Mouse (Mus musculus): ENCODE measurements around the gene Unc13c. TPM values are rescaled to one million over a fixed set of nuclear protein-coding genes. Genes with fewer than 3 reads are reported as not detected.

Unc13c gene
- total RNA-seq, 2 experiments from 2014 or later = 5.3 to 5.7 TPM

DNA sequence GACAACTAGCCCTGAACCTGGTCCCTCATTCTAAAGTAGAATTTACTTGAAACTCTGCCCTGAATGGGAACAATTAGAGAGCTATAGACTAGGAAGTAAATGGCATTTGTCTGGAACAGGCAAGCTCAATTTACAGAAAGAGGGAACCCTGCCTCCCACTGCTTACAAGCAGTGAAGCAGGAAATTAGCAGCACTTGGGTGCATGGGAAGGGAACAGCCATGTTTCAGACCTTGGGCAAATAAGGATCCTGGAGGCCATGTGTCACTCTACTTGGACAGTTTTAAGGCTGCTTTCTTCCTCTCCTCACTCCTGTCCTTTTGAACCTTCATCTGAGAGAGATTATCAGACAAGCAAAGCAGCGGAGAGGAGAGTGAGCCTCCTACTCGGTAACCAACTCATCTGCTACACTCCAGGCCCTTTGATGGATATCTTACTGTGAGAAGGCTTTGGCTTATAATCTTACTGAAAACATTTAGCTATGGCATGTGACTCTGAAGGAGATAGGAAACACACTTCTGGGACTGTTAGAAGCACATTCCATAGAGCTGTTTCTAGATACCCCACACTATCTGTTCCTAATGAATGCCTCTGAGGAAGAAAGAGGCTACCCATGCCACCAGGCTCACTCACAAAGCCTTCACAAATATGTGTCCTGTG, 101.2 kb downstream of the Unc13c start:
- DNase-seq = no peak

DNA sequence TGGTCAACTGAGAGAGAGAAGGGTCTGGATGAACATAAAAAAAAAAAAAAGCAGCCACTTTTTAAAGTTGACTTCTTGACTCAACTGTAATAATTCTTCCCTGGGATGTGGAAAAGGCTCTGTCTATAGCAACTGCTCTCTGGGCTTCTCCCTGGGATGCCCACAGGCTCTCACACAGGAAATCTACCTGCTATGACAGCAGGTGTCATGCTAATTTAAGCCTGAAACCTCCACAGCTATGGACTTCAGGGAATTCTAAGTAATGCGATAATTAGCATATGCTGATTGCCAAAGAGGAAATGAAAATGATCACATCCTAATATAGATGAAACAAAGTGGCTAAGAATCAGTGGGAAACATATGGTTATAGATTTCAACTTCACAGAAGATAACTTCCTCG, 102.1 kb downstream of the Unc13c start:
- no peak for DNase-seq

DNA sequence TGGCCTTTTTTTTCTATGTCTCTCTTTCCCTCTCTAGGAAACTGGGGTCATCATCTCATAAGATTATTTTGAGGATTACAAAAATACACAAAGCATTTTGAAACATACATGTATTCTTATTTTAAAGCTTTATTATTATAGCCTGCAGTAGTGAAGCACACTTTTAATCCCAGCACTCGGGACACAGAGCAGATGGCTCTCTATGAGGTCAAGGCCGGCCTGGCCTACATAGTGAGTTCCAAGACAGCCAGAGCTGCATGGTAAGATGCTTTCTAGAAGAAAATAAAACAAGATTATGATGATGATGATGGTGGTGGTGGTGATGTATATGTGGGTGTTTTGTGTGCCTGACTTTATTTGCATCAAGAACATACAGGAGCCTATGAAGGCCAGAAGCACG, 109.3 kb downstream of the Unc13c start:
- DNase-seq = no peak

DNA sequence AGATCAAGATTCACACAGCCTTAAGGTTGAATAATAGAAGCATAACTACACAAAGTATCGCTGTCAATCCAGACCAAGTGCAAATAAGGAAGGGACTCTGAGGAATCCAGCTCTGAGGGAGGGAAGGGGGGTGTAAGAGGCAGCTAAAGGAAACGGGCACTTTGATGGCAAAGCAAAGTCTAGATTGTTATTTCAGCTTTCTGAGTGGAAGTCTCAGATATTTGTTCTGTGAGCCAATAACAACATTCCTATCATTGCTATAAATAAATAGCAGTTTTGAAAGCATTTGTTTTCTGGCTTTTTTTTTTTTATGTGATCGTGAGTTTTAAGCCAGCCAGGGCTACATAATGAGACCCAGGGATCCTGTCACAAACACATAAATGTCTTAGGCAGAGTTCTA, 114.5 kb downstream of the Unc13c start:
- DNase-seq = no peak

DNA sequence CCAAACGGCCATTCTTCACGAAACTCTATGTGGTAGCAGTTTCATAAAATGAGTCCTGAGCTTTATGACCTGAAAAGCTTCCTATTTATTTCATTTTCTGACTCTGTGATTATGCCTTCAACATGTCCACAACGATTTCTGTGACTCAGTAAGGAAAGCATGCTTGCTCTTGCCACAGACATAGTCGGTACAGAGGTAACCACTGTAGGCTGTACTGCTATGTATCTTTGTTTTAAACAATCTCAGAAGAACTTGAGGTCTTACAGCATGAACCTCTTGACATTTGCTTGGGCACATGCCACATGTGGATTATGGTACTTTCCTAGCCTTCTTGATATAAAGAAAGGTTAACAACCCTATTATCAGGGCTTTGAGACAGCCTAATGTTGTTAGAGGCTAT, 162.1 kb downstream of the Unc13c start:
- DNase-seq = no peak

DNA sequence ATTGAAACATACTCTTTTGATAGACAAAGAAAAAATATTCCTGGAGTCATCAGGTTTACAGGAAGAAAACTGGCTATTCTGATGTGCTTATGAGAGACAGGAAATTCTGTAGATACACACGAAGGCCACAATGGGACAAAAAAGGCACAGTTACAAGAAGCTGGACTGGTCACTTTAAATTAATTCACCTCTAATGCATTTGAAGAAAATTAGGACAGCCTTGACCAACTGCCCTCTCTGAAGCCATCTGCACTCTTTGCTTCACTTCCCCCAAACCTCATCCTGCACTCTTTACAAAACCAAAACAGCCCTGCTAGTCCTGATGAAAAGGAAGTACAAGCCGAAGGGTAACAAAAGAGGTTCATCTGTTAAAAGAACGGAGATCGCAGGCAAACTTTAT, 194.2 kb downstream of the Unc13c start:
- no peak for DNase-seq

DNA sequence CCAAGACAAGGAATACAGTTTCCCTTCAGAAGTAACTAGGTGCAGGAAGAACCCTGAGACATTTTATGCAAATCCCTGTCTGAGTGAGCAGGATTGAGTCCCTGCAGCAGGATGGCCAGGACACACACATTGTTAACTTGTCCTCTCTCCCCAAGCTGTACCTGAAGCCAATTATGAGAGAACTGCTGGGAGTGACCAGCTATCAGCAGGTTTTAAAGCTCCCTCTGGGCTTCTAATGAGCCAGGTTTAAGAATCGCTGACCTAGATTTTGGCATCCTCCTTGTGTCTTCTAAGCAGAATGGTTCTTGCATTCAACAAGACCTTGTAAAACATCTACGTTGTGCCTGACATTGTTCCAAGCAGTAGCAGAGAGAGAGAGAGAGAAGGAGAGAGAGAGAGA, 213.6 kb downstream of the Unc13c start:
- DNase-seq = no peak

DNA sequence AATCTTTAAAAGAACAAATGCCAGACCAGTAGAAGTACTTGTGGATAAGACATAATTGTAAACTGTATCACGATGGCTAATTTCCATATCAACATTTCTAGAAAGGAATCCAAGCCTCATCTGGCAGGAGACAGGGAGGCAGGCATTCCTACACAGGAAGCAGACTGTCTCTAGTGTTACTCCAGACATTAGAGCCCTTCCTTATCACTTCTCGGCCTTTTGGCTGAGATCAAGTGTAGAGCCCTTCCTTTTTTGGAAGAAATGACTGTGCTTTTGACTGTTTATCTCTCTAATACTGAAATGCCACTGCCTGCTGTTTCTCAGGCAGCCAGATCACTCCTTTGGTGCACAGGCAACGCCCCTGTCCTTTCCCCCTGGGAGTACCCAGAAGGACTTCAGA, 215.3 kb downstream of the Unc13c start:
- no peak for DNase-seq

DNA sequence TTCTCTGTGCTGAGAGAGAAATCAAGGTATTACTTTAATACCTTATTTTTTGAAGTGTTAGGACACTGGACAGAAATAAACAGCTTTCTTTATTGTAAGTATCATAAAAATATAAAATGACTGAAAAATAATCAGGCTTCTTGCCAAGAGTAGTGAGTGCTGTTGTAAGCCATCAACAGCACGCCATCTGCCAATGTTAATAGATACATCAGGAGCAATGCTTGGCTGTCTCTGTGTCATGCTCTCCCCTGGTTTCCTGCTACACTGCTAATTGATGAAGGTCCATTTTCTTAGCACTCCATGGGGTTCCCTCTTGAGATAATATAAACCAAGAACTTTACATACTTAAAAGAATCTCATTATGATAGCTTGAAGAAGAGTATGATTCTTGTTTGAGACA, 217.4 kb downstream of the Unc13c start:
- DNase-seq = no peak

DNA sequence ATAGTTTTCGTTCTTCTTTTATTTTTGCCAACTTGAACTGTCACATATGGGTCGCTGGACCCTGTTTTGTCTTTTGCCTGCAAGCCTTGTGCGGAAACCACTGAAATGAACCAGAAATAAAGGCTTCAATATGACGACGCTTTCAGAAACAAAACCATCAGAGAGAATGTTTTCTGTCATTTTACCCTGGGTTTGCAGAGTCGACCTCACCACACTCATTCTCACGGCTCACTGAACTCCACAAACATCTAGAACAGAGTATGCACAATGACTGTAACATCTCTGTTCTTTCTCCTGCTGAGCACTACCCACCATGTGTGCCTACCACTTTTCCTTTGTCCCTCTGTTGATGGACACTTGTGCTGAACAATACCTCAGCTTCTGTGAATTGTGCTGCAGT, 234.3 kb downstream of the Unc13c start:
- DNase-seq = no peak

DNA sequence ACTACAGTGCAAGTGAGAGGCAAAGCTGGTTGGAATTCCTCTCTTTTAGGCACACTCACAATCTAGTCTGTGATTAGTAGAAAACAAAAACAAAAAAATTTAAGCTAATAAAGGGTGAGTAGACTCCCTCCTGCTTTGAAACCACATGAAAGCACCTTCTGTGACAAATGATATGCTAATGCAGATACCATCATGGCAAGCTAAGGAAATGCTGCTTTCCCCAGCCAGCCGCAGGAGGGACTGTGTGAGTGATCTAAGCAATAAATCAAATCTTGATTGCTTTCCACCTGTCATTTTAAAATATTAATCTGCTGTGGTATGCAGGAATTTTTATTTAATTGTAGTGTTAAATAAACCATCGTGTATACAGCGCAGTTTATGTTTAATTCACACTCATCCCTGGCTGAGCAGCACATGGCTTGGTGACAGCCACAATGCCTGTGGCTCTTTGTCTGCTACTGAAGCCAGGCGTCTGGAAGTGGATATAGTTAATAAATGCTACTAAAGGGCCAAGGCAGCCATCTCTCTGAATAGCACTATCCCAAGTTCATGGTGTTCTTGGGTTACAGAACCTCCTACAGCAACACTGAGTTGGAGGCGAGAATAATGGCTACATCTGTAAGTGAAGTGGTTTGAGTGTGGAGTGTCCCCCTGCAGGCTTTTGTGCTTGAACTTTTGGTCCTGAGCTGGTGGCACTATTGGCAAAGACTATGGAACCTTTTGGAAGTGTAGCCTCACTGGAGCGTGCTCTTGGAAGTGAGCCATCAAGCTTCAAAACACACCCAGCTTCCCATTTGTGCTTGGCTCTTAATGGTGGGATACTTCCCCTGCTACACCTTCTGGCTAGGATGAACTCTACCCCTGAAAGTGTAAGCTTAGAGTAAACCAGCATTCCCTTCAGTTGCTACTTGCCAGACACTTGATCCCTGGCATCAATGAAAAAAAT, 242.8 kb downstream of the Unc13c start:
- no peak for DNase-seq

DNA sequence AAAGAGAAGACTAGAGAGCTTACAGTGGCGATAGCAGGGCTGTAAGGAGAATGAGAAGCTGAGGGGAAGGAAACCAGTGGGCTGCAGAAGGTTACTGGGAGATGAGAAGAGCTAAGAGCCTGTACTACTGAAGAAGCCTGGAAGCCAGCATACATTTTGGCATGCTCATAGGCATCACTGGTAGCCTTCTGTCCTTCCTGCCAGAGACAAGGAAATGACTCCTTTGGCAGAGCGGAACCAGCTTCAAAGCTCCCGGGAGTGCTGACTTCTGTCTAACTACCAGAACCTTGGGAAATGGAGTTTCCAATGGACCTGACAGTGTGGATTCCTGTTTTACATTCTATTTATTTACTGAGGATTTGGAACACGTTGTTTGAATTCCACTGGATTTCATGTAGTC, 244.0 kb downstream of the Unc13c start:
- DNase-seq = no peak

DNA sequence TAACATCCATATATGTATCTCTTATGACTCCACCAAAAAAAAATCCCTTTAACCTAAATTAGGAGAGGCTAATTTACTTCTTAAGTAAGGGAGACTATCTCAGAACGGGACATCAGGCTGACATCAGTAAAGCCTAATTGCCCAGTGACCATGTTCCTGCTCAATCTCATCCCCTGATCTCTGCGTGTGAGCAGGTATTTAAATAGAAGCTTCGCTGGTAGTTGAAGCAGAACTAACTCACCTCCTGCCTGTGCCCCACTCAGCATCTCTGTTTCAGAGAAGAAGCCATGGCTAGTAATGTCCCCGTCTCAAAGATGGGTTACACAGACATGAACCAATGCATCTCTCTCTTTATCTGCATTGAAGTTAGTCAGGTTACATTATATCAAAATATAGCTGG, 255.3 kb downstream of the Unc13c start:
- no peak for DNase-seq

DNA sequence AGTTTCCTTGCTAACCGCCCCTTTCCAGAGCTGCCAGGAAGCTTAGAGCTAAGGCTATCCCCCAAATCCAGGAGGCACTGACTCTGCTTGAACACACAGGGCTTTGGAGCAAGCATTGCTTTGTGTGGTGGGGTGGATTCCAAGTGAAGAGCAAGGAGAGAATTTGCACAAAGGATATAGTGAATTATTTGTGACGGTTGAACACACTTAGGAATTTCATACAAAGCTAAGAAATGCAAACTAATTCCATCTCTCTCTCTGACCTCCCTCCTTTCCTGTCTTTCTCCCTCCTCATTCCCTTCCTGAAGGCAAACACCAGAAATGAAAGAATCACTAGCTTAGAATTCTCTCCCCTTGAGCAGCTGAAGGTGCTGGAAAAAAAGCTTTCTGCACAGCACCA, 271.7 kb downstream of the Unc13c start:
- DNase-seq = no peak

DNA sequence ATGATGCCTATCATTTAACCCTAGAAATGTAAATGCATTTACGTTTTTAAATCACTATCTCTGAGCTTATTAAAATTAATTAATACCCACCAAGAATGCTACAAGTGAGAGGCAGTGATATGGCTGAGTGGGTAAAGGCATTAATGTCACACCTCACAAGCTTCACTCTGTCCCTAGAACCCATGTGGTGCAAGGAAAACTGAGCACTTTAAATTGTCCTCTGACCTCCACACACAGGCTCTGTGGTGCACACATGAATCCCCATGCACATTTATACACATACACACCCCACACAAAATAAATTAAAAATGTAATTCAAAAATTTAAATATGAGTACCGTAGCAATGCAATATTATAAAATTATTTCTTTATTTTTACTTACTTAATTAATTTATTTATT, 287.2 kb downstream of the Unc13c start:
- DNase-seq = no peak

DNA sequence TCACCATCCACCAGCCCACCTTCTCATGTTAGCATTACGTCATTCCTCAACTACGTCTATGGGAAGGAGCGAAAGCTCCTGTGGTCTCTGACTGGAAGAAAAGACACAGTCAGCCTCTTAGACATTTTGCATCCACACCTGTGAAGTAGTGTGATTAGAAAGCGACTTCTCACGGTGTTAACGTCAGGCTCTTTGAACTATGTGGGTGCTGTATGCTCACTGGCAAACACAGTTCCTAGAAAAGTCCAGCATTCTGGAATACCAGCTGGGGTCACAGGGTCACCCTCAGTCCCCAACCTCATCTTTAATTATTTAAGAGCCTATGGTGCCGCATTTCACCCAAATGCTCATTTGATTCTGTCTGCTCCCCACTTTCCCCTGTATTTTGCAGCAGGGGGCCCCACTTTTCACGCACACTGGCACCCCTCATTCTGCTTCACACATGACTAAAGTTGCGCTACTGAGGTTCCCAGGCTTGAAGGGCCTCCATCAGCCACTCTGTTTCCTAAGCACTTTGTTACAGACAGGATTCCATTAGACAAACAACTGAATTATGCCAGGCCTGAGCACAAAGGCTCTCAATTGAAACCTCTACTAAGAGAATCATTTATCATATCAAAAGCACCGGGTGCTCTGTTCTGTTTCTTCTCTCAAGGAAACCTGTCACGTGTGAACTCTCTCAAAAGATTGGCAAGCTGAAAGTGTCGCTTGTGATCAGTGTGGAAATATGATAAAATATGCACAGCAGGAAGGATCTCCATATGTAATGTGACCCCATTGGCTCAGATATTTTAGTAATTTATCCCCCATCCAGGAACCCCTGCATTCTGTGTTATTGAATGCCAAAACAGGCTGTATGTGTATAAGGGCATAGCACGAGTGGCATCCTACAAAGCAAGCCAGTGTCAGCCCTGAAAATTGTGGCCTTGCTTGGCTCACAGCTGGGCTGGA, 287.9 kb downstream of the Unc13c start:
- no peak for DNase-seq

DNA sequence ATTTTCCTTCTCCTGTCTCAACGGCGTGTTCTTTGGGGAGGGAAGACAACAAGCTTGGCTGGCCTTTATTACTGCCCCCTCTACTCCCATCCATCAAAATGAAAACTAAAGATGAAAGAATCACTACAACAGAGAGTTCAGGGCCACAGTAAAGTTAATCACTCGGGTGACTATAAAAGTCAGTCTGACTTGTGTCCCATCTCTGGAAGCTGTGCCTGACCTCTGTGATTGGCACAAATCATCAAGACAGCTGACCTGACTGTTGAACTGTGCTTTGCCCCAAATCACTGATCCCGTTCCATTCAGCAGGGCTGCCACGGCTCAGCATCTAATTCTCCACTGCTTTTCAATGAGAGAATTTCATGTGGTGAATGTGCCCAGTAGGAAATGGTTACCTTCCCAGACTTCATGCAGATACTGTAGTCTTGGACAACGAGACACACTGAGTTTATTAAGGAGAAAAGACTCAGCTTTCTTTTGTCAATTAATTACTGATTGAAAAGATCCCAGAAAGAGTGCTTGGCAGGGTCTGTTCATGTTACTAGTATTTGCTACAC, 297.0 kb downstream of the Unc13c start:
- no peak for DNase-seq

DNA sequence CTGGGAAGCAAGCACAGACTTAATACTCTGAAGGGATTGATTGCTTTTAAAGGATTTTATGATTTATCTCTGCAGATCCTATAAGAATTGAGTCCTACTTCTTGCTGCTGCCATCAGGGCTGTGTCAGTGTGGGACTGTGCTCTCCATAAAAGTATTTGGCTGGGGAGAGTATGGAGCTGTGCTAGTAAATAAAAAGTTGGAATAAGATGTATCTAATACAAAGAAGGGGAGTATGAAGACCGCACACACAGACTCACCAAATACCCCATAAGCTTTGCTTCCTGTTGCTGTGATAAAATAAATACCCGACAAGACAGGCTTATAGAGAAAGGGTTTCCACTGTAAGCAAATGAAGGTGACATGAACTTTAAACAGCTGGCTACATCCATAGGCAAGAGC, 298.7 kb downstream of the Unc13c start:
- no peak for DNase-seq

DNA sequence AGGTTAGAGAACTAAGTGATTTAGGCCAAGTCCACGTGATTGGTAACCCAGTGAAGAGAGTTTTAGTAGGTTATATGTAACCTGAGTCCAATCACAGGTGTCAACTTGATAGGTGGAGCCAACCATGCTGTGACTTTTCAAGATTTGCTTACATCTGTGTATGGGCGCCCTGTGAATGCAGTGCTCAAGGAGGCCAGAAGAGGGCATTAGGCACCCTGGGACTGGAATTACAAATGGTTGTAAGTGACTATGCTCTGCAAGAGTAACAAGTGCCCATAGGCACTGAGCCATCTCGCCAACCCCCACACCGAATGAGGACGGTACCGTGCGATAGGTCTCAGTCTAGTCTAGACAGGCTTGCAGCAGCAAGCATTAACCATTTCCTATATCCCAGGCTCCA, 305.9 kb downstream of the Unc13c start:
- no peak for DNase-seq

DNA sequence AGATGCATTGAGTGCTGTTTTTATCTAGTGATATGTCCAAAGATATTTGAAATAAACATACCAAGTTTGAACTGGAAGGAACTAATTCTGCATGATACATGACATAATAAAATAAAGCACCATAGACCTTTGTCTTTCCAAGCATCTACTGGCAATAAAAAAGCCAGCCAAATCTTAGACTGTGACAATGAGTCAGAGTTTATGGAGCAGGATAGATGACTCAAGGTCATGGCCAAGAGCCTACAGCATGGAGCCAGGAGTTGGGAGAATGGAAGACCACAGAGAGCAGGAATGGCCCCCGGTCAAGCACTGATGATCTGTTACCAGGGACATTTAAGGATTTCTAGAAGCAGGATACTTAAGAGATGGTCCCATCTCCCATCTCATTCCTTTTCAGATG, 319.7 kb downstream of the Unc13c start:
- DNase-seq = no peak

DNA sequence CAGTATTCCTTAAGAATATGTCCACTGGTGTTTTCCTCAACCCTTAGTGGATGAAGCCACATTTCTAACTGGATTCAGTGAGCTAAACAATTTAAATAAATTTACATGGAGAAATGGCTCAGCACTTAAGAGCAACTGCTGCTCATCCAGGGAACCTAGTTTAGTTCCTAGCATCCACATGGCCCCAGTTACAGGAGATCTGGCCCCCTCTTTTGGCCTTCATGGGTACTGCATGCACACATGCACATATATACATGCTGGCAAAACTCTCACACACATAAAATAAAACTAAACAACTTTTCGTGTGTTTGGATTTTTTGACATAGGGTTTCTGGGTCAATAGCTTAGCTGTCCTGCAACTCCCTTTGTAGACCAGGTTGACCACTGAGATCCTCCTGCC, 330.6 kb downstream of the Unc13c start:
- no peak for DNase-seq

DNA sequence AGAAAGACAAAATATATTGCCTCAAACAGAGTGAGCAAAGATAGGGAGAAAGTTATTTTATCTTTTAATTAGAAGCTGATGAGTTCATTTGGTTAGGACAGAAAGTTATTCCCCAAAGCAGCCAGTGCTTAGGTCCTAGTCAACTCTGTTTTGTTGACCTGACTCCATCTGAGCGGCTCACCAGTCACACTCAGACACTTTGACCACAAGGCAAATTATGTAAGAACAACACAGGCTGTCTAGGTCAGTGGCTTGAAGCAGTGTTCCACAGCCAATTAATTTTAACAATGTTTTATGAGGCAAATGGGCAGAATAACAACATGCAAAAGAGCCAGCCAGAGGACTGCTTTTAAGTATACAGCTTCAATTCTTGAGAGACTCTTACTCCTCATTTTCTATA, 343.6 kb downstream of the Unc13c start:
- DNase-seq = no peak

DNA sequence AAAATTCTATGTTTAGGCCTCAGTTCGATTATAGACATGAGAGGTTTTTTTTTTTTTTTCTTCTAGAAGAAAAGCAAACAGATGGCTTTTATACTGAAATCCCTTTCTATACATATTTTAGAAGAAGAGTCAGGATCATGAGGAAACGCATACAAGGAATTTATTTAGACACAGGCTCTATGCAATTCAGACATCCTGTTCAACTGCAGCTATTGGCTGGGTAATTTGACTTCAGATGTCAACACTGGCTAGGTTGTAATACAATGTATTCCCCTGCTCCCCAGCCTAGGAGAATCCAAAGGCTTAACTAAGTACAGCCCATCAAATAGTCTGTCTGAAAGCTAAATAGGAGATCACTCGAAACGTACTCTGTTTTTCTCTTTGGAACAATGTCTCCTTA, 355.9 kb downstream of the Unc13c start:
- no peak for DNase-seq
